Comparison of ENCODE assay signal across 19 mouse cellular contexts in genomic region chr2:180342189-180342588, GRCm38 (mm10). TPM values are rescaled to one million over a fixed set of nuclear protein-coding genes. Genes with fewer than 3 reads are reported as not detected.
DNase-seq lines count a peak whose midpoint lies in the region; ATAC-seq and TF ChIP-seq lines count a peak whose summit lies in the region.
"Had no signal": no experiment of that assay in that cellular context is flagged by ENCODE, and none has a peak within 500 bp of the region (broad histone marks: within the 10 kb centered on the region; RNA-seq: fewer than 3 reads in every experiment).

No protein-coding gene starts in this region.

- no peak for ATAC-seq in heart, postnatal 0 days (ENCODE audit: insufficient read depth, low read depth)
- ATAC-seq in intestine, postnatal 0 days, result no peak
- ATAC-seq: forebrain, embryonic 14.5 days; hindbrain, embryonic 16.5 days had no signal

- no peak overlapping the region for H3K9ac ChIP-seq in heart, postnatal 0 days (replicated peaks; ENCODE audit: low read depth, low read length)
- no peak overlapping the region for H3K9ac ChIP-seq in intestine, postnatal 0 days (ENCODE audit: low read depth, low read length)
- H3K9ac ChIP-seq: liver, embryonic 14.5 days had no signal

- 48% methylated on average over 2 of the region's 2 CpGs for WGBS in heart, postnatal 0 days
- 57% methylated on average over 2 of the region's 2 CpGs for WGBS in intestine, postnatal 0 days

- peak; percentile 13 to 49 for DNase-seq in adrenal gland, adult (ENCODE audit: inconsistent age in 2 of 2, low spot score in 1 of 2)
- no peak for DNase-seq in adrenal gland, postnatal 10 days
- no peak for DNase-seq in heart, postnatal 0 days (ENCODE audit: low spot score)
- DNase-seq in heart, adult 11 months, result no peak
- DNase-seq in 416B (ENCODE audit: low read depth), result peak; percentile 34
- no peak for DNase-seq in cerebellum, postnatal 14 days
- no peak for DNase-seq in left cerebral cortex, adult 11 months (ENCODE audit: low spot score)
- DNase-seq: cerebellum, adult 2 months; embryo, embryonic 11 days had no signal

- TF ChIP-seq EP300 in heart, postnatal 0 days (IDR thresholded peaks at IDR 0.05; ENCODE audit: low read depth), result no peak

- no peak for TF ChIP-seq CTCF in heart, postnatal 0 days (IDR thresholded peaks at IDR 0.05; ENCODE audit: low read depth)
- no peak for TF ChIP-seq CTCF in intestine, postnatal 0 days (IDR thresholded peaks at IDR 0.05; ENCODE audit: low read depth)

- no peak overlapping the region for H3K4me3 ChIP-seq in heart, postnatal 0 days (ENCODE audit: low read depth, low read length)
- no peak overlapping the region for H3K4me3 ChIP-seq in intestine, postnatal 0 days (ENCODE audit: low read depth, low read length)
- H3K4me3 ChIP-seq: midbrain, embryonic 10.5 days; myocyte had no signal

- H3K9me3 ChIP-seq in heart, postnatal 0 days (replicated peaks; ENCODE audit: control insufficient read depth, low read length), result no peaks in the 10 kb centered on the region
- H3K9me3 ChIP-seq in intestine, postnatal 0 days (ENCODE audit: control insufficient read depth), result no peaks in the 10 kb centered on the region
- H3K9me3 ChIP-seq: midbrain, embryonic 10.5 days had no signal

- H3K36me3 ChIP-seq in heart, postnatal 0 days (replicated peaks; ENCODE audit: control insufficient read depth, insufficient read depth, low read length), result no peaks in the 10 kb centered on the region
- H3K36me3 ChIP-seq in intestine, postnatal 0 days (ENCODE audit: control insufficient read depth, insufficient read depth), result no peaks in the 10 kb centered on the region
- H3K36me3 ChIP-seq: midbrain, embryonic 10.5 days had no signal

- H3K4me2 ChIP-seq in heart, postnatal 0 days (ENCODE audit: low read depth, low read length), result no peak overlapping the region
- H3K4me2 ChIP-seq in intestine, postnatal 0 days (replicated peaks; ENCODE audit: low read depth), result no peak overlapping the region

- H3K27ac ChIP-seq in heart, postnatal 0 days (ENCODE audit: low read depth), result peak overlapping the region; percentile 5; the same call in 1 of the 2 replicates
- H3K27ac ChIP-seq in intestine, postnatal 0 days (ENCODE audit: low read depth, low read length), result peak overlapping the region; percentile 80; the same call in 1 of the 2 replicates
- H3K27ac ChIP-seq: kidney, postnatal 0 days; liver, embryonic 14.5 days; midbrain, embryonic 10.5 days had no signal

- peaks cover 7% of the 10 kb centered on the region for H3K27me3 ChIP-seq in heart, postnatal 0 days (ENCODE audit: control insufficient read depth, insufficient read depth, low read length)
- no peaks in the 10 kb centered on the region for H3K27me3 ChIP-seq in intestine, postnatal 0 days (replicated peaks; ENCODE audit: control insufficient read depth, insufficient read depth, low read length)

- H3K4me1 ChIP-seq in heart, postnatal 0 days (ENCODE audit: control insufficient read depth, insufficient read depth), result peaks cover 25% of the 10 kb centered on the region; the same call in 1 of the 2 replicates
- peaks cover 9% of the 10 kb centered on the region for H3K4me1 ChIP-seq in intestine, postnatal 0 days (replicated peaks; ENCODE audit: control insufficient read depth, insufficient read depth, low read length)

RNA-seq across cellular contexts. Expression of gene Gata5, which starts 7.7 kb away (rescaled TPM):
- under 1 TPM; 0.27 to 0.36 TPM for total RNA-seq in adrenal gland, postnatal 10 days (2021)
- total RNA-seq in heart, postnatal 0 days (2014; rRNA removed; ENCODE audit: low replicate concordance), result 2.7 and 5.7 TPM in 2 replicates
- polyA plus RNA-seq in heart, postnatal 0 days (2015; fragmentation: Nextera tagmentation; extraction: Ambion mirVana), result 1.2 and 1.8 TPM in 2 replicates
- 20.9 and 23.9 TPM in 2 replicates for polyA plus RNA-seq in intestine, postnatal 0 days (2015; fragmentation: Nextera tagmentation; extraction: Ambion mirVana)
- total RNA-seq: granulocyte monocyte progenitor cell, adult 5-6 weeks; layer of hippocampus, adult 8-10 months had no signal
- polyA plus RNA-seq: cerebellum, adult 2 months; forebrain, embryonic 14.5 days; hindbrain, embryonic 16.5 days; myocyte; thymus, postnatal 0 days had no signal

RNA-seq across cellular contexts. Expression of gene Rbbp8nl, which starts 52.5 kb away (rescaled TPM):
- not detected for total RNA-seq in adrenal gland, postnatal 10 days (2021)
- total RNA-seq in heart, postnatal 0 days (2014; rRNA removed; ENCODE audit: low replicate concordance), result not detected in 2 replicates
- polyA plus RNA-seq in heart, postnatal 0 days (2015; fragmentation: Nextera tagmentation; extraction: Ambion mirVana), result not detected in 2 replicates
- 0.18 and 0.25 TPM in 2 replicates for polyA plus RNA-seq in intestine, postnatal 0 days (2015; fragmentation: Nextera tagmentation; extraction: Ambion mirVana)
- total RNA-seq: granulocyte monocyte progenitor cell, adult 5-6 weeks; layer of hippocampus, adult 8-10 months had no signal
- polyA plus RNA-seq: cerebellum, adult 2 months; forebrain, embryonic 14.5 days; hindbrain, embryonic 16.5 days; myocyte had no signal

Comparison
In these comparisons a context has a peak if more than half of its experiments do, and no peak if none do; other contexts are left out.
1. DNase-seq: peak in adrenal gland, adult (2 of 2) and 416B (single experiment); none in adrenal gland, postnatal 10 days (single experiment), heart, postnatal 0 days (single experiment), heart, adult 11 months (single experiment), cerebellum, postnatal 14 days (0 of 2) and left cerebral cortex, adult 11 months (single experiment).